Mouse (Mus musculus) liver, embryonic 13.5 days (tissue): Measurements from ENCODE around the gene Tsr2. TPM values are rescaled to one million over a fixed set of nuclear protein-coding genes. Genes with fewer than 3 reads are reported as not detected.
A peak's percentile ranks its signal among the peaks of the same experiment; 100 is the strongest.

Experiments used
- ATAC-seq: fragments of 200-750 bp; cut with Nextera tagmentation; 2 replicates; pipeline ENCODE4 v1.8.0; 2017; ENCODE audit warnings: low read depth, mild to moderate bottlenecking, moderate number of reproducible peaks, moderate library complexity
- DNase-seq: peaks from one replicate; pipeline ENCODE4 v3.0.0; 2022
- H3K27ac ChIP-seq: fragments of 300-500 bp; sonication (generic); 2 replicates; pipeline ENCODE4 v1.5.1; 2015; ENCODE audit warnings: moderate library complexity, mild to moderate bottlenecking, inconsistent platforms
- H3K27me3 ChIP-seq: fragments of 300-500 bp; sonication (generic); 2 replicates; pipeline ENCODE4 v1.6.1; 2015; ENCODE audit warnings: mild to moderate bottlenecking, inconsistent platforms
- H3K36me3 ChIP-seq: fragments of 300-500 bp; sonication (generic); 2 replicates; pipeline ENCODE4 v1.6.1; 2015; ENCODE audit warnings: mild to moderate bottlenecking, inconsistent platforms
- H3K4me1 ChIP-seq: fragments of 300-500 bp; sonication (generic); replicated peaks from 2 replicates; pipeline ENCODE4 v1.6.1; 2015; ENCODE audit warnings: inconsistent platforms
- H3K4me2 ChIP-seq: fragments of 300-500 bp; sonication (generic); 2 replicates; pipeline ENCODE4 v1.6.1; 2015; ENCODE audit warnings: inconsistent platforms, mild to moderate bottlenecking, moderate library complexity
- H3K4me3 ChIP-seq: fragments of 300-500 bp; sonication (generic); replicated peaks from 2 replicates; pipeline ENCODE4 v1.5.1; 2015; ENCODE audit warnings: mild to moderate bottlenecking, inconsistent platforms
- H3K9ac ChIP-seq: fragments of 300-500 bp; sonication (generic); 2 replicates; pipeline ENCODE4 v1.6.1; 2015; ENCODE audit warnings: mild to moderate bottlenecking, inconsistent platforms
- H3K9me3 ChIP-seq: fragments of 300-500 bp; sonication (generic); replicated peaks from 2 replicates; pipeline ENCODE4 v1.6.1; 2016; ENCODE audit warnings: inconsistent platforms
- WGBS: fragments of 180-500 bp; shearing (Covaris S2); methylation state at CpG from one replicate; pipeline ENCODE4 v1.1.7; 2015; ENCODE audit not compliant: insufficient replicate concordance; 5-methylcytosine and 5-hydroxymethylcytosine counted together
- polyA plus RNA-seq: library from polyadenylated mRNA; unstranded; fragments of >200 nt; fragmentation: Nextera tagmentation; extraction: Ambion mirVana; gene quantifications from 2 replicates; pipeline ENCODE4 v1.2.1, GENCODE M21; 2015

Tsr2 gene
- polyA plus RNA-seq, result 16.4 and 18.2 TPM in 2 replicates

GRCm38 (mm10) chrX:151096171-151097058 lies at the start of gene Tsr2:
Tsr2 (minus strand) TSS chrX:151096543.
- Histone ChIP-seq H3K27ac (peak within 1 kb of the TSS; percentile 45; the same call in 1 of the 2 replicates), H3K27me3 (no peaks in the 10 kb centered on the region), H3K4me2 (peak within 1 kb of the TSS; percentile 64), H3K4me1 (peaks cover 5% of the 10 kb centered on the region), H3K9me3 (no peaks in the 10 kb centered on the region), H3K9ac (peak within 1 kb of the TSS; percentile 72), H3K36me3 (no peaks in the 10 kb centered on the region), H3K4me3 (peak within 1 kb of the TSS; percentile 69)
- 18% methylated on average over 35 of the region's 35 CpGs for WGBS
- DNase-seq (peak; percentile 67), ATAC-seq (peak; percentile 89)

DNA sequence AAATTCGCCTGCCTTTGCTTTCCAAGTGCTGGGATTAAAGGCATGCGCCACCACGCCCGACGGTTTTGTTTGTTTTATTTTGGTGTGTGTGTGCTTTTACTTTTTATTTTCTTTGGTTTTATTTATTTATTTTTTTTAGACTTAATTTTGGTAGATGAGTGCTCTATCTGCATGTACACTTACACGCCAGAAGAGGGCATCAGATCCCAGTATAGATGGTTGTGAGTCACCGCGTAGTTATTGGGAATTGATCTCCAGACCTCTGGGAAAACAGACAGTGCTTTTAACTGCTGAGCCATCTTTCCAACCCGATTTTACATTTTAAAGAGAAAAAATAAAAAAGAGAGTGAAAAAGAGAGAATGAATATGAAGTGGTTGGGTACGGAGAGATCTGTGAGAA lies 36.4 kb upstream of the Tsr2 start:
- H3K4me1 ChIP-seq, result no peaks in the 10 kb centered on the region
- H3K4me2 ChIP-seq, result no peak overlapping the region
- no peaks in the 10 kb centered on the region for H3K36me3 ChIP-seq
- H3K9ac ChIP-seq, result no peak overlapping the region
- H3K4me3 ChIP-seq, result no peak overlapping the region
- no peak for ATAC-seq
- H3K27ac ChIP-seq, result no peak overlapping the region
- H3K27me3 ChIP-seq, result no peaks in the 10 kb centered on the region
- no peak for DNase-seq
- WGBS, result 19% methylated on average over 9 of the region's 10 CpGs
- H3K9me3 ChIP-seq, result no peaks in the 10 kb centered on the region

- H3K36me3 ChIP-seq, result no peaks in the 10 kb centered on the region
- WGBS, result 71% methylated on average over 3 of the region's 3 CpGs
- H3K4me3 ChIP-seq, result no peak overlapping the region
- H3K9me3 ChIP-seq, result no peaks in the 10 kb centered on the region
- H3K4me2 ChIP-seq, result no peak overlapping the region
- H3K9ac ChIP-seq, result no peak overlapping the region
- H3K4me1 ChIP-seq, result no peaks in the 10 kb centered on the region
- DNase-seq, result no peak
- no peaks in the 10 kb centered on the region for H3K27me3 ChIP-seq
- H3K27ac ChIP-seq, result no peak overlapping the region
- ATAC-seq, result no peak
Observed at GRCm38 (mm10) chrX:151130493-151130892, 34.1 kb upstream of the Tsr2 start.

GRCm38 (mm10) chrX:151123933-151124332 lies 27.6 kb upstream of the Tsr2 start:
- no peaks in the 10 kb centered on the region for H3K36me3 ChIP-seq
- ATAC-seq, result no peak
- H3K9me3 ChIP-seq, result no peaks in the 10 kb centered on the region
- no peaks in the 10 kb centered on the region for H3K4me1 ChIP-seq
- no peaks in the 10 kb centered on the region for H3K27me3 ChIP-seq
- H3K9ac ChIP-seq, result no peak overlapping the region
- H3K4me3 ChIP-seq, result no peak overlapping the region
- H3K27ac ChIP-seq, result no peak overlapping the region
- no peak overlapping the region for H3K4me2 ChIP-seq
- DNase-seq, result no peak
- WGBS, result 77% methylated on average over 2 of the region's 2 CpGs

- H3K4me2 ChIP-seq, result no peak overlapping the region
- WGBS, result 4% methylated on average over 2 of the region's 2 CpGs
- DNase-seq, result no peak
Observed at GRCm38 (mm10) chrX:151117432-151117831, 21.1 kb upstream of the Tsr2 start.

DNA sequence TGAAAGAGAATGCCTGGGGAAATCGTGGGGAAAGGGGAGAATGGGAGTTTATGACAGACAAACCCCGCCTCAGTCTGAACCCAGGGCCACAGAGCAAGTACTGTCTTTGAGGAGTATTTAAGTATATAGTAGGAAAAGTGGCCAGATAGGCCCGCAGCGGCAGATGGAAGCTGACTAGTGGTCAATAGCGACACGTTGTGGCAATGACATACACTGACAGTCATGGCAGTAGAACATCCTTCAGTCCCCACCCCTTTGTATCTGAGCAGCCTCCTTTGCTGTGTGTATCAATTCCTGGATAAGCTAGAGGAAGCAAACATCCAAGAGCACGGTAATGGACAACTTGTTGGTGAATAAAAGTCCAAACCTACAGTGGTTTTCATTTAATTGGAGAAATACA lies 20.5 kb upstream of the Tsr2 start:
- H3K27ac ChIP-seq, result no peak overlapping the region

More at GRCm38 (mm10) chrX:151117432-151117831, 21.1 kb upstream of the Tsr2 start:
- no peaks in the 10 kb centered on the region for H3K36me3 ChIP-seq
- no peak for ATAC-seq
- H3K9ac ChIP-seq, result no peak overlapping the region
- H3K27me3 ChIP-seq, result no peaks in the 10 kb centered on the region
- no peak overlapping the region for H3K27ac ChIP-seq
- no peaks in the 10 kb centered on the region for H3K4me1 ChIP-seq
- no peaks in the 10 kb centered on the region for H3K9me3 ChIP-seq
- no peak overlapping the region for H3K4me3 ChIP-seq

DNA sequence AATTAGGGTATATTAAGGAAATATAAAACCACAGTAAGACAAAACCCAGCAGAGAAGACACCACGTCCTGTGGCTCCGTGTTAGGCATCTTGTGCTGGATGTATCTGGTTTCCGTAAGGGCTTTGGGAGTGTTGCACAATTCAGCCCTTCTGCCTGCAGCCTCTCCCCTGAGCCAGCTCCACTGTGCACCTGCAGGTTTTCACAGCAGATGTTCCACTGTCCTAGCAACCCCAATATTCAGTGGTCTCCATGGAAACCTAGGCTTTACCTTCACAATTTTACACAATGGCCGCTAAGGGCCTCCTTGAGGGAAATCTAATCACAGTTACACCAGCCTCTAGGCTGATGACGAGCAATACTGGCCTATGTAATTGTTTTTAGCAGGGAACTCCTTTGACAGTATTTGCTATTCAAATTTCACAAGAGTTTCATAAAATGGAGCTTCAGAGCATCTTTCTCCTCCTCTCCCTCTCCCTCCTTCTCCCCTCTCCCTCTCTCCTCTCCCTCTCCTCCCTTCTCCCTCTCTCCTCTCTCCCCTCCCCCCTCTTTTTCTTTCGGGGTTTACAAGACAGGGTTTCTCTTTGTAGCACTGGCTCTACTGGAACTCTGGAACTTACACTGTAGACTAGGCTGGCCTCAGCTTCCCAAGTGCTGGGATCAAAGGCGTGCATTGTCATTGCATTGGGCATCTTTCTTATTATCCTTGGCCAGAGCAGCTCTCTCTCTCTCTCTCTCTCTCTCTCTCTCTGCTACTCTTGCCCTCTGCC lies 11.1 kb upstream of the Tsr2 start:
- no peak overlapping the region for H3K4me2 ChIP-seq
- H3K4me1 ChIP-seq, result no peaks in the 10 kb centered on the region
- H3K4me3 ChIP-seq, result no peak overlapping the region
- no peak overlapping the region for H3K9ac ChIP-seq
- no peaks in the 10 kb centered on the region for H3K9me3 ChIP-seq
- peaks cover 4% of the 10 kb centered on the region; the same call in 1 of the 2 replicates for H3K27me3 ChIP-seq
- H3K27ac ChIP-seq, result no peak overlapping the region
- DNase-seq (no peak), ATAC-seq (no peak)
- no peaks in the 10 kb centered on the region for H3K36me3 ChIP-seq
- 58% methylated on average over 7 of the region's 7 CpGs for WGBS

More for the DNA sequence above, 20.5 kb upstream of the Tsr2 start:
- 11% methylated on average over 7 of the region's 7 CpGs for WGBS
- DNase-seq (no peak), ATAC-seq (no peak)
- H3K36me3 ChIP-seq, result no peaks in the 10 kb centered on the region
- H3K9me3 ChIP-seq, result no peaks in the 10 kb centered on the region
- H3K4me1 ChIP-seq, result no peaks in the 10 kb centered on the region
- H3K27me3 ChIP-seq, result no peaks in the 10 kb centered on the region
- H3K4me2 ChIP-seq, result no peak overlapping the region
- no peak overlapping the region for H3K9ac ChIP-seq
- no peak overlapping the region for H3K4me3 ChIP-seq

GRCm38 (mm10) chrX:151087418-151087817 lies 8.9 kb downstream of the Tsr2 start:
- 53% methylated on average over 1 of the region's 1 CpGs for WGBS
- no peaks in the 10 kb centered on the region for H3K4me1 ChIP-seq

GRCm38 (mm10) chrX:151085599-151085998 lies 10.7 kb downstream of the Tsr2 start:
- Histone ChIP-seq H3K4me1 (no peaks in the 10 kb centered on the region), H3K9ac (no peak overlapping the region), H3K9me3 (no peaks in the 10 kb centered on the region), H3K27ac (no peak overlapping the region), H3K27me3 (no peaks in the 10 kb centered on the region), H3K4me2 (no peak overlapping the region), H3K4me3 (no peak overlapping the region), H3K36me3 (peaks cover 29% of the 10 kb centered on the region; the same call in 1 of the 2 replicates)
- DNase-seq (no peak), ATAC-seq (no peak)
- WGBS, result 30% methylated on average over 2 of the region's 2 CpGs

More at GRCm38 (mm10) chrX:151087418-151087817, 8.9 kb downstream of the Tsr2 start:
- H3K4me2 ChIP-seq, result no peak overlapping the region
- H3K27me3 ChIP-seq, result no peaks in the 10 kb centered on the region
- H3K27ac ChIP-seq, result no peak overlapping the region
- H3K36me3 ChIP-seq, result peaks cover 35% of the 10 kb centered on the region; the same call in 1 of the 2 replicates
- H3K9ac ChIP-seq, result no peak overlapping the region
- ATAC-seq (no peak), DNase-seq (no peak)
- no peak overlapping the region for H3K4me3 ChIP-seq
- H3K9me3 ChIP-seq, result no peaks in the 10 kb centered on the region

DNA sequence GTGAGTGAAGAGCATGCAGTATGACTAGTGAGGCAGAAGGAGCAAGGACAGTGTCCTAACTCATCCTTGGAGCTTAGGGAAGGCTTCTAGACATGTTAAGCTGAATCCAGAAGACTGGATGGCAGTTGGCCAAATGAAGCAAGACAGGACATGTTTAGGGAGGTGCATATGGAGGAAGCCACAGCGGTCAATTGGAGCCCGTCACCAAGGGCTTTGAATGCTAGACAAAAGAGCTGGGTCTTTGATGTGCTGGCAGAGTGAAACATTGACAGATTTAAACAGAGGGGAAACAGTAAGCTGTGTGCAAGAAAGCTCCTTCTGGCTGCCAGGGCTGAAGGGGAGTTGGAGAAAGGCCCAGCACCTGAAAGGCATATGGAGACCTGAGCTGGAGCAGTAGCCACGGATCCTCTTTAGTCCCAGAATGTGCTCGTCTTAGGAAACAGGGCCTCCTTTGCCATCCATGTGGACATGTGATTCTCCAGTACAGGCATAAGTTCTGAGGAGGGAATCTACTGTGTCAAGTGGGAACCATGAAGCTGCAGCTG lies 19.3 kb downstream of the Tsr2 start:
- DNase-seq (no peak), ATAC-seq (no peak)
- Histone ChIP-seq H3K36me3 (no peaks in the 10 kb centered on the region), H3K4me2 (no peak overlapping the region), H3K27ac (no peak overlapping the region), H3K27me3 (no peaks in the 10 kb centered on the region), H3K4me3 (no peak overlapping the region), H3K4me1 (no peaks in the 10 kb centered on the region), H3K9me3 (no peaks in the 10 kb centered on the region), H3K9ac (no peak overlapping the region)
- 72% methylated on average over 4 of the region's 4 CpGs for WGBS

- H3K9me3 ChIP-seq, result no peaks in the 10 kb centered on the region
- no peaks in the 10 kb centered on the region for H3K4me1 ChIP-seq
Observed at GRCm38 (mm10) chrX:151076007-151076406, 20.3 kb downstream of the Tsr2 start.

More at GRCm38 (mm10) chrX:151076007-151076406, 20.3 kb downstream of the Tsr2 start:
- Histone ChIP-seq H3K36me3 (no peaks in the 10 kb centered on the region), H3K4me2 (no peak overlapping the region), H3K4me3 (no peak overlapping the region), H3K9ac (no peak overlapping the region), H3K27ac (no peak overlapping the region), H3K27me3 (no peaks in the 10 kb centered on the region)
- no peak for ATAC-seq
- no peak for DNase-seq
- WGBS, result 84% methylated on average over 5 of the region's 5 CpGs
